Mouse (Mus musculus) myocyte (in vitro differentiated cells): ENCODE measurements around the gene Crtc3.

Experiments
- MYOG ChIP-seq, 3 experiments: IDR thresholded peaks; one replicate each; pipeline ENCODE4 v1.6.1; 2011; ENCODE audit warnings: control low read depth in 2 of 3, low read depth in 2 of 3, mild to moderate bottlenecking in 2 of 3; ENCODE audit not compliant: insufficient read length in 2 of 3, control insufficient read depth in 1 of 3, insufficient read depth in 1 of 3
- TCF12 ChIP-seq: IDR thresholded peaks from one replicate; pipeline ENCODE4 v1.6.1; 2011; ENCODE audit warnings: mild to moderate bottlenecking, control low read depth; ENCODE audit not compliant: poor library complexity, insufficient read depth, severe bottlenecking
- TCF3 ChIP-seq: IDR thresholded peaks from one replicate; pipeline ENCODE4 v1.6.1; 2011; ENCODE audit warnings: low read depth, control low read depth; ENCODE audit not compliant: insufficient read length

GRCm38 (mm10) chr7:80561271-80561670 lies 127.4 kb downstream of the Crtc3 start:
- TF ChIP-seq MYOG (IDR thresholded peaks at IDR 0.05; ENCODE audit: control insufficient read depth in 1 of 3, insufficient read depth in 1 of 3, insufficient read length in 2 of 3, low read depth in 2 of 3) = no peak
- no peak for TF ChIP-seq TCF12
- TF ChIP-seq TCF3 = no peak
